Mouse (Mus musculus) layer of hippocampus, postnatal 36 days (tissue): ENCODE data around the gene Tlr5. TPM values are rescaled to one million over a fixed set of nuclear protein-coding genes. Genes with fewer than 3 reads are reported as not detected.

Source experiments
- DNase-seq, 2 experiments: peaks; one replicate each; pipeline ENCODE4 v3.0.0; 2022
- total RNA-seq, 2 experiments: library from RNA; stranded (reverse); gene quantifications; 2 replicates each; pipeline ENCODE4 v1.2.3; 2021

Tlr5 gene
- total RNA-seq, 2 experiments from 2014 or later = 0.17 to 0.33 TPM

DNA sequence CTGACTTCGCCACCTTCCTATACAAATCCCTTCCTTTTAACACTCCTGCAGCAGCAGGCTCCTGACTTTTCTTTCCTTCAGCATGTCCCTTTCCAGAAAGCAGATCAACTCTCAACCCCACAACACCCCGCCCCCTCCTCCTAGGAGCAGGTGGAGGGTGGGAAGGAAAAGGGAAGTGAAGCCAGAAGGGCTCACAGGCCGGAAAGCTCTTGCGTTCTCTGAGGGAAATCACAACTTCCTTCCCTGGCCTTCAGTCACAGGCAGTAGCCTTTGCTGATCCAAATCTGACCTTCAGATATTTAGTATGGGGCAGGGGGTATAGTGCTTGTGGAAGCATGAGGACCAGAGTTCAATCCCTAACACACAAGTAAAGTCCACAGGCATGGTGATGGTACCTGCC, 921 bp upstream of the Tlr5 start:
- DNase-seq = no peak

DNA sequence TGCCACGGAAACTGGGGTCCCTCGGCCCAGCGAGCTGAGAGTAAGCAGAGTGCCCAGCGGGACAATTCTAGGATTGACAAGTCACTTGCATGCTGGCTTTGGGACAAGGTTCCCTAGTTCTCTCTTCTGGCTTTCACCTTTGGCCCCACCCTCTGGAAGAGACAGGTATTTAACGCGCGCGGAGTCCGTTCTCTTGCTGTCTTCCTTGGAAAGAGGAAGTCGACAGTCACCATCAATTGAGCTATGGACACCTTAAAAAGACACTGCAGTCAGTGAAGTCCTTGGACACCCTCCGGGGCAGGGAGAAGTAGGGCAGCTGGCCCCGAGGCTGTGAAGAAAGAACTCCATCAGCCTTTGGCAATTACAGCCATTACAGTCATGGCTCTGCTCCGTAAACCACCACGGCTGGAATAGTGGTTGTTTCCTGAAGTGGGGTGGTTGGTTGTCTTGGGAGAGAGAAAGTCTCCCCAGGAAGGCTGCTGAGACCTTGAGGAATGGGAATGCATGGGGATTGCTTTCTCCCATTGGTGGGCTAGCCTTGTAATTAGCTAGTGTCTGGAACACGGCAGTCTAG, 546 bp downstream of the Tlr5 start:
- no peak for DNase-seq

DNA sequence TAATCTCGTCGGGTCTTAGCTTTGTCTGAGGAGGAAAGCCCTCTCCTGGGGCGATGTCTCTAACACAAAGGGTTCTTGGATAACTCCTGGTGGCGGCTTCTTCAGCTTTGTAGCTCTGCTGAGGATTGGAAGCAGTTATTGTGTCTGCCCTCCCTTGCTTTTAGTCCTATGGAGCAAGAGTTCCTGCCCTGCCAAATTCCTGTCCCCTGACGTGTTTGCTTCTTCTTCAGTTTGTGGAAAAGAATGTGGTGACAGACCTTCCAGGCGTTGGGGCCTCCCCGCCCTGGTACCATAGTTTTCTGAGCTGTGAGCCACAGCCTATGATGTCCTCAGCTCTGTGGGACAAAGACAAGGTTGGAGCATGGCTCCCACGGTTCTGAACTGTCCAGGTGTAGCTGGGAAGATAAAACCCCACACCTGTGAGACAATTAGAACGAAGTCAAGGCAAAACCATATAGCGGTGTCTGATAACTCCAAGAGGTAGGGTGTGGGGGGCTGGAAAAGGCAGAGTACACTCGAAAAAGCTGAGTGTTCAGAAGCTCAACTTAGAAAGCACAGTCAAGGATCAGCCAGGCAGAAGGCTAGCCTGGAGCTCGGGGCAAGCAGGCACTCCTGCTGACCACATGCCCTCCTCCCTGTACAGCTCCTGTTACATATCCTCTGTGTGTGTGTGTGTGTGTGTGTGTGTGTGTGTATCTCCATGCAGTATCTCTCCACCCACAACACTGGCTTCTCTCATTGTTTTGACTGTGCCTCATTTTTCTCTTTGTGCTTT, 1.8 kb downstream of the Tlr5 start:
- DNase-seq = no peak

DNA sequence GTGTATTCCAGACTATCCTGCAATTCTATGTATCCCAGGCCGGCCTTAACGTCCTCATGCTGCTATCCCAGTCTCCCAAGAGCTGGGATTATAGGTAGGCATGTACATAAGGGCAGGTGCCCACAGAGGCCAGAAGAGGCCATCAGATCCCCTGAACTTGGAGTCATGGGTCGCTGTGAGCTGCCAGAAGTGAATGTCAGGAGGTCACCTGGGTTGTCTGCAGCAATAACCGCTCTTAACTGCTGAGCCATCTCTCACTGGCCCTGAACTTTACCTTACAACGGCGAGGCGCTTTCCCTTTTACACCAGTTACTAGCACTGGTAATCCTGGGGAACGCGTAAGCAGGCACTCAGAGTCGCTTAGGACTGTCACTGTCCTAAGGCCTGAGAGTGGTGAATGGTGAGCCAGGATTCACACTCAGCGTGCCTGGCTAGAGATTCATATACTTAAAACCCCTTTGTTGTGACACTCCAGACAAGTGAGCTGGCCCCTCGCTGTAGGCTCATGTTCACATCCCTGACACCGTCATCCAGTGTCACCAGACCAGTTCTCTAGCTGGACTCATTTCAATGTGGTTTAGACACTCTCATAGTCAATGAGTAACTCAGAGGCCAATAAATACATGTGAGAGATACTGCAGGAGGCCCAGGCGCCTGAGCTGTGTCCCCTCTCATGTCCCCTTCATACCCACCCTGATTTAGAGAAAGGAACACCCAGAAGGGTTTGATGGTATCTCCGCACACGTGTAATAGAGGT, 2.6 kb downstream of the Tlr5 start:
- DNase-seq = no peak

DNA sequence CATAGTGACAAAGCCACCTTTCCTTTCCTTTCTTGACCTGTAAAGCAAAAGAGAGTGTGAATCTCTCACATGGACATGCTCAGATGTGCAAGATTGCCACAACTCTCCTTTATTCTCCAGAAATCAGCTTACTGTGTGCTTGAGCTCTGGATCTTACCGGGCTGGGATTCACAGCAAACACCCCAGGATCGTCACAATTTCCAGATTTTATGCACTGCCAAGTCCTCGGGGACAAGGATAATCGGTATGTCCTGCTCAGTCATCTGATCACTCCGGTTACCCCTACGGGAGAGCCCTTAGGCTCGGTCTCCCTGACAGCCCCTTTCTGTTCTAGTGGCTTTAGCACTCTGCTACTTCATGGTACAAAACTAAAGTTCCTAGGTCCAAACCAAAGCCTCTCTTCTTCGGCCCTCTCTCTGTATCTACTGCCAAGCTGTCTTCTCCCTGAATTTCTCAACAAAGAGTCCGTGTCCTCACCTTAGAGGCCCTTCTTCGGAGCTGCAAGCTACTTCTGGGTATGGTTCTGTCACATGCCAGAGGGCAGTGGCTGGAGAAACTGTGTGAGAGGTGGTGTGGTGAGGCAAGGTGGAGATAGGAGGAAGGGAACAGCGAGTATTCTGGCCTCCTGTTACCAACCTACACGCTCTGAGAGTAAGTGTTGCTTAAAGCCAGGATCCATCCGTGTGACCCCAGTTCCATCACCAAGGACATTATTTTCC, 3.4 kb downstream of the Tlr5 start:
- no peak for DNase-seq

DNA sequence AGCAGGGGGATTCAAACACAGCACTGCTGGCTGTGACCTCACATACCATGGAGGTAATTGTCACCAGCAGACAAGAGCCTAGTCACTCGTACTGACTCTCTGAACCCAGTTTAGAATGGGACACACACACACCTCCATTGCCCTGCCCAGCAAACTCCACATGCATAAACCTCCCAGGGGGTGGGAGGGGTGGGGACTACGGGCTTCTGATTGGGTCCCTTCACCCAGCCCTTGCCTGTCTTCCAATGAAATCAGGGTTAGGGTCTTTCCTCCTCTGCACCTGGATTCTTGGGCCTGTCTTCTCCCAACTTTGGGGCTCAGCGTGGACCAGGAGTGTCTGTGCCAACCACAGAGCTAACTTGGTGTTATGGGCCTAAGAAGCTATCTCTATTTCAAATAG, 4.2 kb downstream of the Tlr5 start:
- DNase-seq = no peak

- DNase-seq = no peak
These were observed 4.7 kb downstream of the Tlr5 start for GRCm38 (mm10) chr1:182959251-182959691.

- peak; percentile 77 to 82 for DNase-seq
These were observed 5.3 kb downstream of the Tlr5 start for GRCm38 (mm10) chr1:182959811-182960455.

DNA sequence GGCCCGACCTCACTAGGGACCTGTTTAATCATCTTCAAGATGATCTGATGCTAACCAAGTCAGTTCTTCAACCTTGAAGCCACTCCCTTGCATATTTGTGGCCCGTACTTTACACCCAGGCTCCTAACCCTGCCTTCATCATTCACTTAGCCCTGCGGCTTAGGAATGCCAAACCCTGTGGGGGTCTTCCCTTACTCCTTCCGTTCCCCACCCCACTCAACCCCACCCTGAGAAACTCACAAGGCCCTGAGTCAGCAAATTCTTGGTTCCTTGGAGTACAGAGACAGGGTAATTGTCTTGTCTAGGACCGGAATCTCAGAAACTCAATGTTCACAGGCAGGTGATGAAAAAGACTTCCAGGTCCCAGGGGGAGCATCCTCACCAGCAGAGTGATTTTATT, 6.5 kb downstream of the Tlr5 start:
- DNase-seq = no peak

GRCm38 (mm10) chr1:182963329-182963728, 8.7 kb downstream of the Tlr5 start:
- DNase-seq = no peak

- DNase-seq = no peak
These were observed 10.4 kb downstream of the Tlr5 start for GRCm38 (mm10) chr1:182964855-182965466.

DNA sequence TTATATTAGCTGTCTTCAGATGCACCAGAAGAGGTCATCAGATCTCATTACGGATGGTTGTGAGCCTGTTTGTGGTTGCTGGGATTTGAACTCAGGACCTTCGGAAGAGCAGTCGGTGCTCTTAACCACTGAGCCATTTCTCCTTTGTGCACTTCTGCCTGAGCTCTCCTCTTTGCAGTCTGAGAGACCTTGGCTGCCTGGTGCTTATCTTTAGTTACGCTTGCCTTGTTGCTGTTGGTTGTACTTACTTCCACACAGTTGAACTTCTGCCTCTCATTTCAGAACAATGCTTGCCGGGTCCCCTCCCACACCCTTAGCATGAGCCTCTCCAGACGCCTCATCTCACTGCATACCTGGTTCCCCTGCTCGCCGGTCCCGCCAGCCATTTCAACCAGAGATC, 14.1 kb downstream of the Tlr5 start:
- no peak for DNase-seq

GRCm38 (mm10) chr1:182972240-182972639, 17.7 kb downstream of the Tlr5 start:
- no peak for DNase-seq

- no peak for DNase-seq
These were observed 20.2 kb downstream of the Tlr5 start for GRCm38 (mm10) chr1:182974826-182975225.

GRCm38 (mm10) chr1:182980702-182981101, 26.1 kb downstream of the Tlr5 start:
- no peak for DNase-seq

DNA sequence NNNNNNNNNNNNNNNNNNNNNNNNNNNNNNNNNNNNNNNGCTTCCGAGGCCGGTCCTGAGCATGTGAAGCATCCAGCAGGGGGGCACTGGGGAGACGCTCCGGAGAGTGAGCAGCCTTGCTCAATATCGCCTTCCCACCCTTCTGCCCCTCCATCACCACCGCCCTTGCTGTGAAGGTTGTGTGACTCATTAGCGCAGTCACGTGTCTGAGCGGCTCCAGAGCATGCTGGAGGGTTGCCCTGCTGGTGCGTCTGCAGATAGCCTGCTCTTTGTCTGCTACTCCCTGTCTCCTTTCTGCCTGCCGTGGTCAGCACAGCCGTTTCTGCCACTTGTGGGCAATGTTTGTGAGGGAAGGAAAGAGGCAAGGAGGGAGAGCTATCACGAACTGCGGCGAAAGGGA, 28.4 kb downstream of the Tlr5 start:
- DNase-seq = peak; percentile 79 to 83

DNA sequence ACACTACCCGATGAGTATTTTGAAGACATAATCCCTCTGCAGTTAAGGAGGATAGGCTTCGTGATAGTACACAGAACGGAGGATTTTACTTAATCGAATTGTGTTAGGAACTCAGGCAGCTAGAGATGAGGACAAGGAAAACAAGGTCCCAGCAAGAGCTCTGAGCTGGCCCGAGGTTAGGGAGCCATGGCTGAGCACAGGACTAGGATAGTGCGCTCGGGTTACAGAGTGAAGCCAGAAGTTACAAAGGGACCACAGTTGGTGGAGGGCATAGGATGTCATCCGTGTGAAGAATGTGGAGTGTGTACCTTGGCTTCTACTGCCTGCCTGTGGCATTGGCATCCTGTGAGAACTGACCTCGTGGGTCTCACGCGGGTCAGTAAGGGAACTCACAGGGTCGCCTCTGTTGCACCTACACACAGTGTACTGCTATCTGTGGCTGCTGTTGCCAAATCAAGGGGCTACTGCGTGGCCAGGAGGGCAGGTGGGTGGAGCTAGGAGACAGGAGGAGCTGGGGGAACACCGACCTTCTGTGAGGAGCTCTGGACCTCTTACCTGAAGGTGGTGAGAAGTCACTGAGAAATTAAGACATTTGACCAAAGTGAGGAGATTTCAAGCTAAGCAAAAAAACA, 29.0 kb downstream of the Tlr5 start:
- no peak for DNase-seq

DNA sequence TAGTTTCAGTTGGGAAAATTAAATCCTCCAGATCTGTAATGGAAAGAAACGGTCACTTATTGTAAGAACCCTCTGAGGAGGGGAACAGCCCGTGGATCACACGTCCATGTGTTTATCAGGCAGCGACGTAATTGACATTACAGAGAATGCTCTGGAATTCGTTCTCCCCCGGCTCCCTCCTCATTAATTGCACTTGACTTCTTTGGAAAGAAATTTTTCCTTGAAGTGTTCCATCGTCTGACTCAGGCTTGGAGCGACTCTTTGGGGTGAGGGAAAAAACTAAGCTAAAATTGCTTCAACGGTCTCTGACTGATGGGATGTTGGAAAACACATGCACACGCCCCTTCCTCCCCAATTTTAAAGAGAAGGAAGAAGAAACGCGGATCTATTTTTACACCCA, 31.7 kb downstream of the Tlr5 start:
- DNase-seq = no peak

- DNase-seq = no peak
These were observed 32.2 kb downstream of the Tlr5 start for GRCm38 (mm10) chr1:182986750-182987149.

DNA sequence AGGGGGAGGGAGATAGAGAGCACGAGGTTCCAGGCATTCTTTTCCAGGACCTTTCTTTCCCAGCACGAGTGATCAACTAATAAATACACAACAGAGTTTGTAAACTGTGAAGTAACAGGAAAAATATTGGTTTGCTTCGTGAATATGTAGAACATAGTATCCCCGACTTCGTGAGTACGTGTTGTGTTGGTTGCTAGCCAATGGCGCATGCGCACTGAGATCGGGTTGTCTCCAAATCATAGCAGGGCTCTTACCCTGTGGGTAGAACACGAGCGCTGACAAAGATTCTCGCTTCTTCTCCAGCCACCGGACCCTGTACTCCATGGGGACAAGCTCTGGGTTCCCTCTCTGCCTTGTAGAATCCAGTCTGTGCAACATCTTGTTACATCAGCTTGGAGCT, 33.2 kb downstream of the Tlr5 start:
- DNase-seq = no peak

DNA sequence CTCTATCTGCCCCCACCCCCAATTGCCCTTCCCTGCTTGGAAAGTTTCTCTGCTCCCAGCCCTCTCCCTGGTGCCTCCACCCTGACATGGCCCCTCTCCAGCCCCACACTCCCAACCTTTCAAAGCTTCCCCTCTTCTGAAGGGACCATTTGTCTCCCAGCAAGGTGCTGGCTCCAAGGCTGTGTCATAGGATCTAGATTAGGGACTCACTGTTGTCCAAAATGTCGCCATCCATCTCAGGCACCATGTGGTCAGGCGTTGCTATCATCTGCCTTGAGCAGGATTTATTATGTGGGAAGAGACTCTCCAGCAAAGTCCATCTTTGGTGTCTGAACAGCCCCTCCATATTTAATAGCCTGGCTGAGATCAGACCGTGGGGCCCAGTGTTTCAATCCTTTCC, 34.1 kb downstream of the Tlr5 start:
- no peak for DNase-seq
